Mouse (Mus musculus) embryonic facial prominence, embryonic 15.5 days (tissue): ENCODE measurements around the gene Serpinh1. TPM values are rescaled to one million over a fixed set of nuclear protein-coding genes. Genes with fewer than 3 reads are reported as not detected.

Source experiments
- ATAC-seq: fragments of 200-750 bp; cut with Nextera tagmentation; 2 replicates; pipeline ENCODE4 v1.8.0; 2017; ENCODE audit warnings: low read depth, moderate TSS enrichment; ENCODE audit not compliant: insufficient number of reproducible peaks, low FRiP score, low TSS enrichment
- H3K27ac ChIP-seq: fragments of 300-500 bp; sonication (generic); replicated peaks from 2 replicates; pipeline ENCODE4 v1.5.1; 2015; ENCODE audit warnings: mild to moderate bottlenecking, inconsistent platforms
- H3K27me3 ChIP-seq: fragments of 300-500 bp; sonication (generic); 2 replicates; pipeline ENCODE4 v1.6.1; 2015; ENCODE audit warnings: inconsistent platforms
- H3K36me3 ChIP-seq: fragments of 300-500 bp; sonication (generic); 2 replicates; pipeline ENCODE4 v1.6.1; 2015; ENCODE audit warnings: mild to moderate bottlenecking, inconsistent platforms
- H3K4me1 ChIP-seq: fragments of 300-500 bp; sonication (generic); 2 replicates; pipeline ENCODE4 v1.6.1; 2015; ENCODE audit warnings: inconsistent platforms
- H3K4me2 ChIP-seq: fragments of 300-500 bp; sonication (generic); replicated peaks from 2 replicates; pipeline ENCODE4 v1.6.1; 2015; ENCODE audit warnings: mild to moderate bottlenecking, inconsistent platforms
- H3K4me3 ChIP-seq: fragments of 300-500 bp; sonication (generic); replicated peaks from 2 replicates; pipeline ENCODE4 v1.5.1; 2015; ENCODE audit warnings: mild to moderate bottlenecking, inconsistent platforms
- H3K9ac ChIP-seq: fragments of 300-500 bp; sonication (generic); 2 replicates; pipeline ENCODE4 v1.6.1; 2015; ENCODE audit warnings: inconsistent platforms
- H3K9me3 ChIP-seq: fragments of 300-500 bp; sonication (generic); replicated peaks from 2 replicates; pipeline ENCODE4 v1.6.1; 2016; ENCODE audit warnings: inconsistent platforms
- WGBS: fragments of 180-500 bp; shearing (Covaris S2); methylation state at CpG from one replicate; pipeline ENCODE4 v1.1.7; 2015; 5-methylcytosine and 5-hydroxymethylcytosine counted together
- polyA plus RNA-seq: library from polyadenylated mRNA; unstranded; fragments of >200 nt; fragmentation: Nextera tagmentation; extraction: Ambion mirVana; gene quantifications from 2 replicates; pipeline ENCODE4 v1.2.1, GENCODE M21; 2015

Serpinh1 gene
- polyA plus RNA-seq, 1 experiment from 2014 or later, result 2,130 TPM

GRCm38 (mm10) chr7:99365069-99365468, 12.0 kb upstream of the Serpinh1 start:
- Histone ChIP-seq H3K27me3 (no peaks in the 10 kb centered on the region), H3K4me2 (no peak overlapping the region), H3K4me3 (no peak overlapping the region), H3K9me3 (no peaks in the 10 kb centered on the region), H3K27ac (0 out of 2 replicates have a peak overlapping the region, but pooled peaks have one; percentile 17), H3K9ac (no peak overlapping the region), H3K4me1 (peaks cover 18% of the 10 kb centered on the region), H3K36me3 (no peaks in the 10 kb centered on the region)
- no peak for ATAC-seq
- WGBS, result 0% methylated on average over 5 of the region's 5 CpGs

- Histone ChIP-seq H3K9ac (no peak overlapping the region), H3K9me3 (no peaks in the 10 kb centered on the region), H3K4me3 (no peak overlapping the region), H3K27ac (no peak overlapping the region; the same call in 1 of the 2 replicates), H3K27me3 (no peaks in the 10 kb centered on the region), H3K36me3 (no peaks in the 10 kb centered on the region), H3K4me2 (no peak overlapping the region), H3K4me1 (peaks cover 34% of the 10 kb centered on the region)
- no peak for ATAC-seq
- WGBS, result 89% methylated on average over 2 of the region's 2 CpGs
Observed at GRCm38 (mm10) chr7:99362137-99362536, 9.1 kb upstream of the Serpinh1 start.

DNA sequence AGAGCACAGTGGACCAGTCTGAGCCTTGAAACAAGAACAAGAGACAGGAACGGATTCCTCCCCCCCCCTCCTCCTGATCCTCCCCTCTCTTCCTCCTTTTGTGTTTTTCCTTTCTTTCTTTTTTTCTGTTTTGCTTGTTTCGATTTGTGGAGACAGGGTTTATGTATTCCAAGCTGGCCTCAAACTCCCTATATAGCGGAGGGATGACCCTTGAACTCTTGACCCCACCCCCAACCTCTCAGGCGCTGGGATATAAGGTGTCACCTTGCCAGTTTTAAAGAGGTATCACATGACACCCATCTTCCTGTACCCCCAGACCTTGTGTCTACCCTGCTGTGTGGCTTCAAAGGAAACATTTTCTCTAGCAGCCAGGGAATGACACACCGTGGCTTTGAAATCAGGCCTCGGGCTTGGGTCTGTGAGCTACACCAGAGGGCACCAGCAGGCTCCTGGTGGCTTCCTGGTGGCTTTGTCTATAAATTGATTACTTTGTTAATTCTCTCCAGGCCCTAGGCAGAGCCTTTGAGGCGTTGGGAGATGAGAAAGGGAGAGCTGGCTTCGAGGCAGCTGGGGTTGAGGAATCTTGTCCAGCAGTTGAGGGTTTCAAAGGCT, 7.9 kb upstream of the Serpinh1 start:
- H3K4me1 ChIP-seq, result peaks cover 46% of the 10 kb centered on the region
- ATAC-seq, result no peak
- no peak overlapping the region for H3K9ac ChIP-seq
- H3K4me2 ChIP-seq, result peak overlapping the region; percentile 34
- H3K27ac ChIP-seq, result peak overlapping the region; percentile 98
- no peaks in the 10 kb centered on the region for H3K36me3 ChIP-seq
- H3K9me3 ChIP-seq, result no peaks in the 10 kb centered on the region
- H3K4me3 ChIP-seq, result no peak overlapping the region
- no peaks in the 10 kb centered on the region for H3K27me3 ChIP-seq
- WGBS, result 10% methylated on average over 8 of the region's 8 CpGs

GRCm38 (mm10) chr7:99360021-99360802, 7.2 kb upstream of the Serpinh1 start:
- no peaks in the 10 kb centered on the region for H3K36me3 ChIP-seq
- peak overlapping the region; percentile 98 for H3K27ac ChIP-seq
- no peak overlapping the region for H3K4me3 ChIP-seq
- peak; percentile 98 for ATAC-seq
- H3K4me2 ChIP-seq, result peak overlapping the region; percentile 34
- H3K9me3 ChIP-seq, result no peaks in the 10 kb centered on the region
- H3K9ac ChIP-seq, result no peak overlapping the region
- WGBS, result 11% methylated on average over 9 of the region's 10 CpGs
- H3K4me1 ChIP-seq, result peaks cover 53% of the 10 kb centered on the region
- no peaks in the 10 kb centered on the region for H3K27me3 ChIP-seq

DNA sequence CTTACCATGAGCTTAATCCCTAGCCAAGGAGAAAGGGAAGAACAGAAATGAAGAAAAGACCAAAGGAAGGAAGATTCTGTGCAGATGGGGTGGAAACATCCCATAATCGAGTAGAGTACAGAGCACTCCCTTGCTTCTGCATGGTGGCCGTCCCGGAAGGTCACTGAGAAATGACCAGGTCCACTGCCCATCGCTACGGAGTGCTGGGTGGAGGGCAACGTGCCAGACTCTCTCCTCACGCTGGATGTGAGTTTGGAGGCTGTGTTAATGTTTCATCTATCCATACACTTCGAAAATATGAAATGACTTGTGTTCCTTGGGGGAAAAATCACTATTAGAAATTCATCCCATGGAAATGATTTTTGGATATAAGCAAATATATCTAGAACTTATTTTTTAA, 5.3 kb upstream of the Serpinh1 start:
- ATAC-seq, result no peak
- peaks cover 62% of the 10 kb centered on the region for H3K4me1 ChIP-seq
- no peak overlapping the region for H3K27ac ChIP-seq

GRCm38 (mm10) chr7:99357201-99357600, 4.2 kb upstream of the Serpinh1 start:
- peaks cover 65% of the 10 kb centered on the region for H3K4me1 ChIP-seq
- H3K27ac ChIP-seq, result peak overlapping the region; percentile 97
- H3K4me2 ChIP-seq, result no peak overlapping the region
- ATAC-seq, result no peak
- H3K4me3 ChIP-seq, result no peak overlapping the region
- H3K9ac ChIP-seq, result no peak overlapping the region
- WGBS, result 53% methylated on average over 7 of the region's 7 CpGs
- no peaks in the 10 kb centered on the region for H3K9me3 ChIP-seq
- no peaks in the 10 kb centered on the region for H3K27me3 ChIP-seq
- H3K36me3 ChIP-seq, result no peaks in the 10 kb centered on the region

More for the DNA sequence above, 5.3 kb upstream of the Serpinh1 start:
- Histone ChIP-seq H3K9ac (no peak overlapping the region), H3K9me3 (no peaks in the 10 kb centered on the region), H3K36me3 (no peaks in the 10 kb centered on the region), H3K4me3 (no peak overlapping the region), H3K27me3 (no peaks in the 10 kb centered on the region), H3K4me2 (no peak overlapping the region)
- WGBS, result 87% methylated on average over 8 of the region's 8 CpGs

GRCm38 (mm10) chr7:99356244-99356930, 3.3 kb upstream of the Serpinh1 start:
- ATAC-seq, result no peak
- Histone ChIP-seq H3K36me3 (no peaks in the 10 kb centered on the region), H3K9ac (no peak overlapping the region; the same call in 1 of the 2 replicates), H3K4me1 (peaks cover 65% of the 10 kb centered on the region), H3K27ac (peak overlapping the region; percentile 97), H3K4me2 (peak overlapping the region; percentile 44), H3K9me3 (no peaks in the 10 kb centered on the region), H3K4me3 (peak overlapping the region; percentile 20), H3K27me3 (no peaks in the 10 kb centered on the region)
- 19% methylated on average over 9 of the region's 9 CpGs for WGBS

DNA sequence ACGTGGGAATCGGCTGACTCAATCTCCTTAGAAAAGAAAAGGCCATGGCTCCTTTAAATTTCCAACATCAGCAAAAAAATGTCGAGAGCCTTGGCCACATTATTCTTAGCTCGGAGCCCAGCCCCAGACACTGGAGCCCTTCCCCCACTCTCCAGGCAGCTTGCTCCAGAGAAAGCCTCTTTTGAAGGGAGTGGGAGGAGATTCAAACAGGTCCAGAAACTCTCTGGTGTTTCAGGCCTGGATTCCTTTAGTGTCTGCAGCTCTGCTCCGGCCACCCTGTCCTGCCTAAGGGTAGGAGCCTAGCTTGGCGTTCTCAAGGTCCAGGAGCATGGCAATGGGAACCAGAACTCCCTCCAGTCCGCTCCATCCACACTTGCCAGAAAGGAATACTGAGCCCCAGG, 2.7 kb upstream of the Serpinh1 start:
- Histone ChIP-seq H3K9ac (no peak overlapping the region; the same call in 1 of the 2 replicates), H3K4me3 (peak overlapping the region; percentile 20), H3K4me1 (peaks cover 65% of the 10 kb centered on the region), H3K27ac (peak overlapping the region; percentile 97), H3K9me3 (no peaks in the 10 kb centered on the region), H3K4me2 (peak overlapping the region; percentile 44), H3K27me3 (no peaks in the 10 kb centered on the region), H3K36me3 (no peaks in the 10 kb centered on the region)
- ATAC-seq, result no peak
- WGBS, result 5% methylated on average over 7 of the region's 7 CpGs

DNA sequence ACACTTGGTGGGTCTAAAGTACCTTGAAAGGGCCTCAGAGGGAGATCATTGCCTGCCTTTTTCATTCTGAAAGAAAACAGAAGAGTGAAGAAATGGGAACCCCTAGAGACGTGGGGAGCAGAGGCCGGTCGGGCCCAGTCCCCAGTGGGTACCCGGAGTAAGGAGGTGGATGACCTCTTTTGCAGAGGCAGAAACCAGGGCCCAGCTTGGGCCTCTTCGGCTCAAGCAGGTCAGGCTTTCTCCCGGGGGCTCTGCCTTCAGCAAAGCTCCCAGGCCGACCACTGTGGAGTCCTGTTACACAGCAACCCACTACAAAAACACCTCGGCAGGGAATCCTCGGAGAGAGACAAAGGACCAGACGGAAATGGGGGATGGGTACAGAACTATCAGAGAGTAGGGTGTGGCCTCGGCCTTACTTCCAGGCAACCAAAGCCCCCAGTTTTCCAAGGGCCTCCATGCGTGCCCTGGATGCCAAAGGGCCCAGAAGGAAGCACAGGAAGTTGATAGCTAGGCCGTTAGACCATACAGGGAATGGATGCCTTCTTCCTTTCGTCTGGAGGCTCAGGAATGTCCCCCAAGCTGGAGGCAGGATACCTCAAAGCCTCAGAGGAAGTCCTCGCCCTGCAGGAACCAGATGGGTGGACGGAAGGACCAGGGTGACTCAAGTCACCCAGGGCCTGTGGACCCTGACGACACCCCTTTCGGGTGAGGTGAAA, 1.1 kb downstream of the Serpinh1 start:
- Histone ChIP-seq H3K4me3 (peak overlapping the region; percentile 54), H3K4me2 (peak overlapping the region; percentile 83), H3K9ac (peak overlapping the region; percentile 82), H3K27ac (peak overlapping the region; percentile 97), H3K36me3 (peaks cover 28% of the 10 kb centered on the region), H3K4me1 (peaks cover 76% of the 10 kb centered on the region), H3K27me3 (no peaks in the 10 kb centered on the region), H3K9me3 (no peaks in the 10 kb centered on the region)
- ATAC-seq, result no peak
- WGBS, result under 1% methylated on average over 18 of the region's 18 CpGs

DNA sequence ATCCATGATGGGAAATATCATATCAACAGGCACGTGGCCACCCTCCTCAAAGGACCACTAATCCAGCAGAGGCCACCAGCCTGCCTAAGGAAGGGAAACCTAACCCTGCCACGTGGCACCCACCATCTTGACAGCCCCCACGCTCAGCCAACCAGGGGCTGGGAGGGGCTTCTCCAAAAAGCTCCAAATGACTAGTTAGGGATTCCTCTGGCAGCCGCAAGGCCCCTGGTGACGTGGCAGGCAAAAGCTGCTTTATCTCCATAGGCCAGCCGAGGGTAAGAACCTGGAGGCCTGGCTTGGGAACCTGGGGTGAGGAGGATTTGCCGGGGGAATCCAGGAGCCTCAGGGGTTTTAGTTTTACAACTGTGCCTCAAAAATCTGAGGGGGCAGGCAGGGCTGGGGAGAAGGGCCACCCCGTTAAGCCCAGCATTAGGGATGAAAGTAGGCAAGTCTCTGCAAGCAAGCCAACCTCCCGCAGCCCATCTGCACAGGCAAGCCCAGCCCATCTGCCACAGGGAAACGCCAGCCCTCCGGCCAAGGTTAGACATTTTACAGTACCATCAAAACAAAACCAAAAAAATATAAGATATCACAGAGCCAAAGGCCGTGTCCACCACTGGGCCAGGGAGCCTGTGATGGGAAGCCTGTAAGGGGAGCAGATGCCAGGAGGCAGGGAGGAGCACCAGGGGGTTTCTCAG, 1.8 kb downstream of the Serpinh1 start:
- Histone ChIP-seq H3K27ac (peak overlapping the region; percentile 97), H3K9ac (peak overlapping the region; percentile 82), H3K9me3 (no peaks in the 10 kb centered on the region), H3K4me3 (peak overlapping the region; percentile 54), H3K4me2 (peak overlapping the region; percentile 83), H3K4me1 (peaks cover 74% of the 10 kb centered on the region), H3K27me3 (no peaks in the 10 kb centered on the region), H3K36me3 (peaks cover 35% of the 10 kb centered on the region)
- ATAC-seq, result no peak; the same call in 1 of the 2 replicates
- 2% methylated on average over 12 of the region's 12 CpGs for WGBS
